Mouse (Mus musculus): ENCODE data around the gene Olfr617. TPM values are rescaled to one million over a fixed set of nuclear protein-coding genes. Genes with fewer than 3 reads are reported as not detected.
"Not testable (repeated sequence)": the region's sequence is repeated elsewhere in the genome, so short reads cannot be mapped to it uniquely, and the experiment has no call there.

Gene Olfr617
- not detected for total RNA-seq (2021)
- long read RNA-seq, experiment 1, result 0 reads
- long read RNA-seq, experiment 2, result 0 reads

- no peak for DNase-seq
- intact Hi-C loops (cut with DNase I; ENCODE audit: low total_unique reads), result no loop called here
Measured at GRCm38 (mm10) chr7:103572761-103573160, at the start of gene Olfr617. Gene Olfr617, plus strand, starts transcription at chr7:103573061.

- DNase-seq; intact Hi-C loops (cut with DNase I; ENCODE audit: low total_unique reads): not testable (repeated sequence)
Measured at GRCm38 (mm10) chr7:103542617-103543016, 30.2 kb upstream of the Olfr617 start, which contains the start of gene Olfr612. Gene Olfr612, minus strand, starts transcription at chr7:103542717.

DNA sequence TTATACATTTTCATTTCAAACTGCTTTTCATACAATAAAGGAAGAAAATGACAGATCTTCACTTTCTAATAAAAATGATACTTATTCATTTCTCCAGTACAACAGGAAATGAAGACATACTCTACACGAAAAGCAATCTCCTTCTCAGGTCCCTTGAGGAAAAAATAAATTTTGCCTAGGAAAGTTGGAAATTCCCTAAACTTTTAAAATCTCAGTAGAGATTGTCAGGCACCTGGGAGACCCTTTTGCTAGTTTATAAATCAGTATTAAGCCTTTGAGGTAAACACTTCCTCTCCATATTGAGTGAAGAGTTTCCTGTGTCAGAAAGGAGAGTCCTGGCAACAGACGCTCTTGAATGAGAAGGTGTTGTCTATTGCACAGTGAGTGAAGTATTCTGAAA, 25.1 kb upstream of the Olfr617 start, which contains the start of gene Olfr613:
Gene Olfr613, plus strand, starts transcription at position 301 of the 400 bp plus-strand sequence.
- no peak for DNase-seq
- intact Hi-C loops (cut with DNase I; ENCODE audit: low total_unique reads), result no loop called here

GRCm38 (mm10) chr7:103555779-103556178, 17.1 kb upstream of the Olfr617 start, which contains the start of gene Olfr615:
Gene Olfr615, plus strand, starts transcription at chr7:103556079.
- no peak for DNase-seq
- intact Hi-C loops (cut with DNase I; ENCODE audit: low total_unique reads), result loop anchor here (10.0 kb wide), 1 partner anchor 659 kb away; the partner anchor contains the start of gene Trim6

- DNase-seq, result no peak
- intact Hi-C loops (cut with DNase I; ENCODE audit: low total_unique reads), result no loop called here
Measured at GRCm38 (mm10) chr7:103569043-103569442, 3.8 kb upstream of the Olfr617 start, which contains the start of gene Olfr616. Gene Olfr616, minus strand, starts transcription at chr7:103569143.

DNA sequence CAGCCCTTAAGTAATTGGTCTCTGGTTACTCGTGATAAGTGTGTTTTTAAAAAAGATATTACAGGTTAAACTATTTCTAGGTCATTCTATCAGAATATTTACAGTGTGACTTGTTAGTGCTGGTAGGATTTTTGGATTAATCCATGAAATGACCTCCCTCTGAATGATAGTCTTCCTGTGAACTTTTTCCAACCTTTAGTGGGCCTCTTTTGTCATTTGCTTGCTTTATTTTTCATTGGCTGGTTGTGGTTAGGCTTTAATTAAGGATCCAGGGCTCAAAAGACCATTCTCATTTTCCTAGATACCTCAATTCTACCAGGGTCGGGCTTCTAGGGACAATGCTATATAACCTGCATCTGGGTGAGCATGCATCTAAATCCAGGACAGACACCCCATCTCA, 16.9 kb downstream of the Olfr617 start, which contains the start of gene Olfr618:
Gene Olfr618, plus strand, starts transcription at position 301 of the 400 bp plus-strand sequence.
- intact Hi-C loops (cut with DNase I; ENCODE audit: low total_unique reads), result no loop called here
- no peak for DNase-seq

DNA sequence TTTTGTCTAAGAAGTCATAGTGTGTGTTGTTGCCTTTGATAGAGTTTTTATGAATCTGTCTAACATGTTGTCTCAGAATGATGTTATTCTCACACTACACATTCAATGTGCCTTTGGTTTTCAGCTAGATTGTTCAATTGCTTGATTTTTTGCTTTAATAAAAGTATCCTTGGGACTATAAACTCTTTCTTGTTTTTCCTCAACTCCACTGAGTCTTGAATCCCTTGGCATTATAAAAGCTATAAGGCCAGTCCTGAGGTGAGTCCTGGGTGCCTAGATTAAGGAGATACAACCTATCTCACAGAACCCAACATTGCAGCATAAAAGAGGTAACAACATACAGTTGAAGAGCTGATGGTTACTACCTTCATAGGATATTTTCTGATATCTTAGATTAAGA, 27.4 kb downstream of the Olfr617 start, which contains the start of gene Olfr619:
Gene Olfr619, plus strand, starts transcription at position 301 of the 400 bp plus-strand sequence.
- intact Hi-C loops (cut with DNase I; ENCODE audit: low total_unique reads), result no loop called here
- no peak for DNase-seq

GRCm38 (mm10) chr7:103607425-103607824, 34.6 kb downstream of the Olfr617 start:
- DNase-seq, result no peak
- intact Hi-C loops (cut with DNase I; ENCODE audit: low total_unique reads), result no loop called here

DNA sequence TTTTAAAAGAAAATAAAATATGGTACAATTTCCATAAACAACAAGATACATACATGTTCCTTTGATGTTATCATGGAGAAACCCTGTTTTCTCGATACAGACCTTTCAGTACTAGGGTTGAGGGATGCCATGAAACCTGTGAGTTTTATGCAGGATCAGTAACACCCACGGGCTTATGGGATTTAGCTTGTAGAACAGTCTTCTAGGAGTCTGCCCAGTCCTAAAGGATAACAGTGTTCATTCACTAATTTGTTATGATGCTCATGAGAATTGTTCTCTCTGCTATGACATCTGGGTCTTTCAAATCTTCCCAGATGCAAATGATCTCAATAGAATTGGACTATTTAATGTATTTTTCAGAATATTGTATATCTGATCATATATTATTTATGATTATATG, 39.6 kb downstream of the Olfr617 start, which contains the start of gene Olfr620:
Gene Olfr620, minus strand, starts transcription at position 101 of the 400 bp plus-strand sequence.
- DNase-seq, result no peak
- intact Hi-C loops (cut with DNase I; ENCODE audit: low total_unique reads), result no loop called here

Small RNAs within 50 kb of the gene (microRNA-seq; reads per million reads assigned to microRNA genes)
- gene Gm26506, result 0 reads per million in 2 experiments

Other genes starting within 250 kb of the Olfr617 start
- gene Olfr598, start 249.5 kb upstream of the Olfr617 start, total RNA-seq (2021), result not detected
- gene Olfr599, start 237.1 kb upstream of the Olfr617 start, total RNA-seq (2021), result not detected
- not detected for gene Olfr600, start 223.4 kb upstream of the Olfr617 start, total RNA-seq (2021)
- gene Olfr601, start 210.4 kb upstream of the Olfr617 start, total RNA-seq (2021), result not detected
- not detected for gene Olfr603, start 186.9 kb upstream of the Olfr617 start, total RNA-seq (2021)
- not detected for gene Usp17lc, start 158.0 kb upstream of the Olfr617 start, total RNA-seq (2021)
- gene Olfr605, start 127.6 kb upstream of the Olfr617 start, total RNA-seq (2021), result not detected
- not detected for gene Olfr606, start 124.0 kb upstream of the Olfr617 start, total RNA-seq (2021)
- gene Olfr607, start 108.9 kb upstream of the Olfr617 start, total RNA-seq (2021), result not detected
- not detected for gene Olfr608, start 103.2 kb upstream of the Olfr617 start, total RNA-seq (2021)
- gene Olfr609, start 75.0 kb upstream of the Olfr617 start, total RNA-seq (2021), result not detected
- not detected for gene Olfr610, start 60.9 kb upstream of the Olfr617 start, total RNA-seq (2021)
- gene Olfr611, start 52.2 kb upstream of the Olfr617 start, total RNA-seq (2021), result not detected
- gene Olfr612, start 30.3 kb upstream of the Olfr617 start, total RNA-seq (2021), result not detected
- not detected for gene Olfr613, start 25.0 kb upstream of the Olfr617 start, total RNA-seq (2021)
- not detected for gene Olfr615, start 17.0 kb upstream of the Olfr617 start, total RNA-seq (2021)
- not detected for gene Olfr616, start 3.9 kb upstream of the Olfr617 start, total RNA-seq (2021)
- gene Olfr618, start 17.0 kb downstream of the Olfr617 start, total RNA-seq (2021), result not detected
- not detected for gene Olfr619, start 27.5 kb downstream of the Olfr617 start, total RNA-seq (2021)
- not detected for gene Olfr620, start 39.5 kb downstream of the Olfr617 start, total RNA-seq (2021)
- not detected for gene Olfr622, start 69.6 kb downstream of the Olfr617 start, total RNA-seq (2021)
- not detected for gene Olfr623, start 90.6 kb downstream of the Olfr617 start, total RNA-seq (2021)
- not detected for gene Olfr624, start 98.1 kb downstream of the Olfr617 start, total RNA-seq (2021)
- gene Olfr625-ps1, start 109.7 kb downstream of the Olfr617 start, total RNA-seq (2021), result not detected
- not detected for gene Olfr243, start 141.6 kb downstream of the Olfr617 start, total RNA-seq (2021)
- not detected for gene Olfr628, start 157.3 kb downstream of the Olfr617 start, total RNA-seq (2021)
- gene Olfr629, start 171.9 kb downstream of the Olfr617 start, total RNA-seq (2021), result not detected
- gene Olfr630, start 184.3 kb downstream of the Olfr617 start, total RNA-seq (2021), result not detected
- not detected for gene Olfr69, start 198.5 kb downstream of the Olfr617 start, total RNA-seq (2021)
- not detected for gene Olfr68, start 206.6 kb downstream of the Olfr617 start, total RNA-seq (2021)
- gene Olfr67, start 218.8 kb downstream of the Olfr617 start, total RNA-seq (2021), result not detected
- 100 to 1,000 TPM; 114 to 127 TPM for gene Hbb-bt, start 240.9 kb downstream of the Olfr617 start, total RNA-seq (2021)